Mouse (Mus musculus): ENCODE measurements around the gene Itga11.
"Not testable (repeated sequence)": the region's sequence is repeated elsewhere in the genome, so short reads cannot be mapped to it uniquely, and the experiment has no call there.

Gene Itga11

GRCm38 (mm10) chr9:62819494-62819893 is 141.9 kb downstream of the Itga11 start:
- DNase-seq (ENCODE audit: low spot score) = no peak

DNA sequence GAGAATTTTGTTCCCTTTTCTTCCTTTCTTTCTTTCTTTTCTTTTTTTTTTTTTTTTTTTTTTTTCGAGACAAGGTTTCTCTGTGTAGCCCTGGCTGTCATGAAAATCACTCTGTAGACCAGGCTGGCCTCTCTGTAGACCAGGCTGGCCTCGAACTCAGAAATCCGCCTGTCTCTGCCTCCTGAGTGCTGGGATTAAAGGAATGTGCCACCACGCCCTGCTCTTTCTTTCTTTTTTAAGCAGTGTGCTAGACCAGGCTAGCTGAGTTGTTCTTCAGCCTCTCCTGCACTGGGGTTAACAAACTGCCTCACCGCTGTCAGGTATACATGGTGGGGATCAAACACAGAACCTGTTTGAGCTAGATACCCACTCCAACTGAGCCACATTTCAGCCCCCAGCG is 142.3 kb downstream of the Itga11 start:
- not testable (repeated sequence) for DNase-seq (ENCODE audit: low spot score)

- DNase-seq (ENCODE audit: low spot score) = no peak
Observed at GRCm38 (mm10) chr9:62820829-62821228, 143.2 kb downstream of the Itga11 start.

- DNase-seq (ENCODE audit: low spot score) = no peak
Observed at GRCm38 (mm10) chr9:62821811-62822210, 144.2 kb downstream of the Itga11 start.

DNA sequence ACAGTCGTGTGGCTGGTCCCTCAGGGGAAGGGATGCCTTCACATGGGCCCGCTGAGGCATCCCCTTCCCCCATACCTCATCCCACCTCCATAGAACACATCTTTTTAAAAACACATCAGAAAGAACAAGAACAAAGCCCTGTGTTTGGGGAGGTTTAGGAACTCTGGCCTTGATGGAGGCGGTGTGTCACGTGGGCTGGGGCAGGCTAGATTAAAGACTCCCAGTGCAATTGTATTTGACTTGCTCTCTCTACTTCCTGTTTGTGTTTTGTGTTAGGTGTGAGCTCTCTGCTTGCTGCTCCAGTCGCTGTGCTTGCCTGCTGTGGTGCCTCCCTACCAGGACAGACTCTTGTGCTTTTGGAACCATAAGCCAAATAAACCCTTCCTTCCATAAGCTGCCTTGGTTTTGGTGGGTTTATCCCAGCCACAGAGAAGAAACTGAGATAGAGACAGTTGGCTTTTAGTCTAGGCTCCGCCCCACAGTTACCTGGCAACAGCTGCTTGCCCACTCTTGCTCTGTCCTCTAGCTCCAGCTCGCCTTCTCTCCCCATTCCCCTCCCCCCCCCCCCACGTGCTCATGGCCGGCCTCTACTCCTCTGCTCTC is 148.3 kb downstream of the Itga11 start:
- DNase-seq (ENCODE audit: low spot score) = no peak

DNA sequence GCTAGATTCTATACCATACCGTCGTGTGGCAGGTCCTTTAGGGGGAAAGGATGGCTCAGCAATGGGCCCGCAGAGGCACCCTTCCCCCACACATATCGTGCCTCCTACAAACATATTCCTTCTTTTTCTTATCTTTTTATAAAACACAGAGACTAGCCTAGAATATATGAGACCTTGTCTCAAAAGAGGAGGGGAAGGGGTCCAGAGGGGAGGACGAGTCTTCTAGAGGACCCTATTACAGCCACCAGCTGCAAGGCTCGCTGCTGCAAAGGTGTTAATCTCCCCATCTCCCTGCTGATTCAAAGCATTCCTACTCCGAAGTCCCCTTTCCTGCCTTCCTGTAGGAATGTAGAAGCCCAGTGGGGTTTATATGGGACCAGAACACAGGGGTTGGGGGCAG is 148.8 kb downstream of the Itga11 start:
- DNase-seq (ENCODE audit: low spot score) = no peak

DNA sequence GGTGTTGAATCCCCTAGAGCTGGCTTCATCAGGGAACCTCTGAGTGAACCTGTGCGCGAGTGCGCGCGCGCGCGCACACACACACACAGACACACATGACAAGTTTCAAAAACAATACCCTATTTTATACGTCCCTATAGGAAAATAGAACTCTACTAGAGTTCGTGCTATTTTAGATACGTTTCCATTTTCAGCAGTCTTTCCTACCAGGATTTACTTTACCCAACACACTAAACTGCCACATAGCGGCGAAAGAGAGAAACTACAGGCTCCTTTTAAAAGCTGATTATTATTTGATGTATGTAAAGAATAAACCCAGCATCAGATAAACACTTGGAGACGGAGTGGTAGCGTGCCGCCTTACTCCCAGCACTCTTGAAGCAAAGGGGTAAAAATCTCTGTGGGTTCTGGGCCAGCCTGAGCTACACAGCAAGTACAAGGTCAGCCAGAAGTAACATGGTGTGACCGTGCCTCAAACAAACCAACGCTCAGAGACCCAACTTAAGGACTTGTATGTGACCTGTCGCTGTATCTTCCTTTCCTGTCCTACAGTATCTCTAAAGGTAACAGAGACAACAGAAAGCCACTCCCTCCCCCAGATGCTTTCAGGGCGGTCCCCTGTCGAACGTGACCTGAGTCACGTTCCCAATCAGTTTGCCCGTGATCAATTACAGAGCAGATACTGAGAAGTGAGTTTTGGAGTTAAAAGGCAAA is 150.5 kb downstream of the Itga11 start:
- peak; percentile 57 for DNase-seq (ENCODE audit: low spot score)

- DNase-seq (ENCODE audit: low spot score) = peak; percentile 98
Observed at GRCm38 (mm10) chr9:62828662-62829086, 151.0 kb downstream of the Itga11 start.

GRCm38 (mm10) chr9:62829877-62830276 is 152.3 kb downstream of the Itga11 start:
- DNase-seq (ENCODE audit: low spot score) = no peak
